Mouse (Mus musculus) lung, adult 2 months (tissue): ENCODE data around the gene Slc35e4.

Source experiments
- CTCF ChIP-seq: fragments of 200-500 bp; IDR thresholded peaks from 2 replicates; pipeline ENCODE4 v1.5.1; 2011; ENCODE audit warnings: mild to moderate bottlenecking, low read length, control low read depth; ENCODE audit not compliant: insufficient read depth
- POLR2A ChIP-seq: fragments of 200-500 bp; IDR thresholded peaks from 2 replicates; pipeline ENCODE4 v1.6.1; 2011; ENCODE audit warnings: low read depth, mild to moderate bottlenecking, control low read depth, low read length, borderline replicate concordance; ENCODE audit errors: extremely low read depth

- no peak for TF ChIP-seq CTCF
- TF ChIP-seq POLR2A = no peak
These were observed 7.7 kb upstream of the Slc35e4 start for GRCm38 (mm10) chr11:3922115-3922514.
